Mouse (Mus musculus) splenic B cell, adult 2 months (primary cell): ENCODE measurements around the gene Prickle4.
A peak's percentile ranks its signal among the peaks of the same experiment; 100 is the strongest.

ENCODE experiments used
- DNase-seq: peaks from one replicate; pipeline ENCODE4 v3.0.0-alpha.2; 2011; ENCODE audit warnings: low read depth, low spot score
- H3K27me3 ChIP-seq: 2 replicates; pipeline ENCODE4 v1.6.1; 2012; ENCODE audit warnings: mild to moderate bottlenecking, low read length, moderate library complexity, mixed read lengths; ENCODE audit not compliant: control insufficient read depth, poor library complexity, insufficient read depth, severe bottlenecking
- H3K36me3 ChIP-seq: 2 replicates; pipeline ENCODE4 v1.6.1; 2012; ENCODE audit warnings: mild to moderate bottlenecking, low read length, moderate library complexity, mixed read lengths; ENCODE audit not compliant: control insufficient read depth, poor library complexity, insufficient read depth, severe bottlenecking

The Prickle4 gene

GRCm38 (mm10) chr17:47693671-47694441 is 680 bp downstream of the Prickle4 start:
- peak; percentile 9 for DNase-seq
- no peaks in the 10 kb centered on the region for H3K27me3 ChIP-seq
- H3K36me3 ChIP-seq, result no peaks in the 10 kb centered on the region

- H3K36me3 ChIP-seq, result no peaks in the 10 kb centered on the region
- no peak for DNase-seq
- H3K27me3 ChIP-seq, result no peaks in the 10 kb centered on the region
Measured at GRCm38 (mm10) chr17:47691650-47692049, 2.9 kb downstream of the Prickle4 start.

GRCm38 (mm10) chr17:47689894-47690293 is 4.6 kb downstream of the Prickle4 start:
- no peak for DNase-seq
- H3K36me3 ChIP-seq, result no peaks in the 10 kb centered on the region

GRCm38 (mm10) chr17:47688608-47689575 is 5.6 kb downstream of the Prickle4 start, which contains the start of gene Frs3:
Frs3 (plus strand) TSS chr17:47689030.
- peak; percentile 54 for DNase-seq
- H3K36me3 ChIP-seq, result no peaks in the 10 kb centered on the region
- no peaks in the 10 kb centered on the region for H3K27me3 ChIP-seq

More at GRCm38 (mm10) chr17:47689894-47690293, 4.6 kb downstream of the Prickle4 start:
- H3K27me3 ChIP-seq, result no peaks in the 10 kb centered on the region

- no peaks in the 10 kb centered on the region for H3K27me3 ChIP-seq
- no peak for DNase-seq
Measured at GRCm38 (mm10) chr17:47688344-47688607, 6.3 kb downstream of the Prickle4 start, which contains the start of gene Tomm6. Tomm6 (minus strand) TSS chr17:47688386.

GRCm38 (mm10) chr17:47687409-47688343 is 6.9 kb downstream of the Prickle4 start:
- Histone ChIP-seq H3K36me3 (no peaks in the 10 kb centered on the region), H3K27me3 (no peaks in the 10 kb centered on the region)

More at GRCm38 (mm10) chr17:47688344-47688607, 6.3 kb downstream of the Prickle4 start, which contains the start of gene Tomm6:
- no peaks in the 10 kb centered on the region for H3K36me3 ChIP-seq

GRCm38 (mm10) chr17:47682836-47683235 is 11.7 kb downstream of the Prickle4 start:
- no peak for DNase-seq
- Histone ChIP-seq H3K27me3 (no peaks in the 10 kb centered on the region), H3K36me3 (peaks cover 2% of the 10 kb centered on the region; the same call in 1 of the 2 replicates)

More at GRCm38 (mm10) chr17:47687409-47688343, 6.9 kb downstream of the Prickle4 start:
- DNase-seq, result peak; percentile 96

GRCm38 (mm10) chr17:47678702-47679101 is 15.8 kb downstream of the Prickle4 start:
- no peak for DNase-seq

GRCm38 (mm10) chr17:47678238-47678637 is 16.3 kb downstream of the Prickle4 start:
- H3K27me3 ChIP-seq, result no peaks in the 10 kb centered on the region
- peaks cover 2% of the 10 kb centered on the region; the same call in 1 of the 2 replicates for H3K36me3 ChIP-seq
- no peak for DNase-seq

More at GRCm38 (mm10) chr17:47678702-47679101, 15.8 kb downstream of the Prickle4 start:
- Histone ChIP-seq H3K36me3 (peaks cover 2% of the 10 kb centered on the region; the same call in 1 of the 2 replicates), H3K27me3 (no peaks in the 10 kb centered on the region)

- H3K36me3 ChIP-seq, result peaks cover 2% of the 10 kb centered on the region; the same call in 1 of the 2 replicates
- peak; percentile 73 for DNase-seq
- H3K27me3 ChIP-seq, result no peaks in the 10 kb centered on the region
Measured at GRCm38 (mm10) chr17:47676581-47676980, 18.0 kb downstream of the Prickle4 start.

GRCm38 (mm10) chr17:47672311-47673111 is 22.0 kb downstream of the Prickle4 start:
- no peaks in the 10 kb centered on the region for H3K36me3 ChIP-seq

GRCm38 (mm10) chr17:47671988-47672310 is 22.6 kb downstream of the Prickle4 start:
- Histone ChIP-seq H3K36me3 (no peaks in the 10 kb centered on the region), H3K27me3 (no peaks in the 10 kb centered on the region)
- no peak for DNase-seq

More at GRCm38 (mm10) chr17:47672311-47673111, 22.0 kb downstream of the Prickle4 start:
- H3K27me3 ChIP-seq, result no peaks in the 10 kb centered on the region
- DNase-seq, result no peak

GRCm38 (mm10) chr17:47669166-47669565 is 25.4 kb downstream of the Prickle4 start:
- no peak for DNase-seq
- Histone ChIP-seq H3K27me3 (no peaks in the 10 kb centered on the region), H3K36me3 (no peaks in the 10 kb centered on the region)
